Mouse (Mus musculus): ENCODE measurements around the gene Myo18b.

DNA sequence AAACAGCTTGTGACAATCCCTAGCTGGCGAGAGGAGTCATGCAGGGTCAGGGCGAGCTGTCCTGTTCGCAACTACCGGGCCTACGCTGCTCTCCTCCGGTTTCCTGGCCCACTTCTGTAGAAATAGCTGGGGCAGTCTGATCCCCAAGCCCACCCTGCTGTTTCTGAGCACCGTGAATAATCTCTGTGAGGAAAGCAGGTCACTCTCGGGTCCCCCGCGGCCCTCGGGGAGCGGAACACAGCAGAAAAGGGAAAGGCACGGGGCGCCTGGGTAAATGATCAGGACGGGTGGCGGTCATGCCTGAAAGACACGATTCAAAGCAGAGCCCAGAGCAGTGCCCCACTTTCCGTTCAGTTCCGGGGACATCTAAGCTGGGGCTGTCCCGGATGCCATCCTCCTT, 255.0 kb downstream of the Myo18b start:
- TF ChIP-seq POLR2A (IDR thresholded peaks at IDR 0.05; ENCODE audit: low read depth, low read length) (no peak), CTCF (IDR thresholded peaks at IDR 0.05; ENCODE audit: extremely low read depth, insufficient read depth, insufficient read length, insufficient replicate concordance) (no peak)

All from spleen, adult 2 months (tissue).